Mouse (Mus musculus) C2C12 (cell line): ENCODE results near the gene Mthfr.

Experiments
- CTCF ChIP-seq: IDR thresholded peaks from one replicate; pipeline ENCODE4 v1.5.1; 2011; ENCODE audit not compliant: control insufficient read depth, insufficient read depth, insufficient read length
- MAX ChIP-seq: IDR thresholded peaks from one replicate; pipeline ENCODE4 v1.6.1; 2011; ENCODE audit warnings: mild to moderate bottlenecking, control low read depth
- MYOG ChIP-seq: IDR thresholded peaks from one replicate; pipeline ENCODE4 v1.6.1; 2011; ENCODE audit not compliant: control insufficient read depth, insufficient read length; ENCODE audit errors: extremely low read depth
- USF1 ChIP-seq: IDR thresholded peaks from one replicate; pipeline ENCODE4 v1.6.1; 2011; ENCODE audit warnings: low read depth, mild to moderate bottlenecking, control low read depth, moderate library complexity

GRCm38 (mm10) chr4:148066401-148066744 is 27.5 kb downstream of the Mthfr start:
- no peak for TF ChIP-seq MYOG
- no peak for TF ChIP-seq USF1
- peak; percentile 21 for TF ChIP-seq MAX
- no peak for TF ChIP-seq CTCF
